Mouse (Mus musculus): ENCODE results near the gene Rnf167. TPM values are rescaled to one million over a fixed set of nuclear protein-coding genes. Genes with fewer than 3 reads are reported as not detected.

Rnf167 gene
- total and polyA plus RNA-seq, 2 experiments from 2014 or later = 76.4 to 109 TPM

DNA sequence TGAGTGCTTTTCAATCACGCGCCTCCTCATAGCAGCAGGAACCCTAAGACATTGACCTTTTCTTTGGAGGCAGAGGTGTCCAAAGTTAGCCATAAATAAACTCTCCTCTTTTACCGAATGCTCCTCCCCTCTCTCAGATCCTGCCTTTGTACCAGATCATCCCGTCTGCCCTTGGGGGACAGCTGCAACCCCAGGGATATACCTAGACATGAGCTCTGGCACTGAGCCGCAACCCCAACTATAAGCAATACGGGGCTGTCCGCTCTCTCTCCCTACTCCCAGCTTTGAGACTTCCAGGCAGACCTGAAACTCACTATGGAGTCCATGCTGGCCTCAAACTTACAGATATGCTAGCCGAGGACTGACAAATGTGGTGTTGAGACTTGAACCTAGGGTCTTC lies 19.7 kb downstream of the Rnf167 start:
- no peak for DNase-seq
- Histone ChIP-seq H3K27me3 (ENCODE audit: insufficient read depth, low read length) (no peaks in the 10 kb centered on the region), H3K9me3 (ENCODE audit: low read length) (no peaks in the 10 kb centered on the region), H3K36me3 (ENCODE audit: insufficient read depth) (peaks cover 39% of the 10 kb centered on the region), H3K9ac (no peak overlapping the region), H3K27ac (ENCODE audit: low read depth, low read length) (no peak overlapping the region), H3K4me3 (ENCODE audit: low read depth, low read length) (no peak overlapping the region), H3K4me2 (ENCODE audit: low read depth) (no peak overlapping the region), H3K4me1 (ENCODE audit: insufficient read depth) (peaks cover 9% of the 10 kb centered on the region; the same call in 1 of the 2 replicates)
- WGBS = 97% methylated on average over 8 of the region's 8 CpGs
- TF ChIP-seq CTCF (IDR thresholded peaks at IDR 0.05; ENCODE audit: low read depth) = no peak
- no peak for ATAC-seq

DNA sequence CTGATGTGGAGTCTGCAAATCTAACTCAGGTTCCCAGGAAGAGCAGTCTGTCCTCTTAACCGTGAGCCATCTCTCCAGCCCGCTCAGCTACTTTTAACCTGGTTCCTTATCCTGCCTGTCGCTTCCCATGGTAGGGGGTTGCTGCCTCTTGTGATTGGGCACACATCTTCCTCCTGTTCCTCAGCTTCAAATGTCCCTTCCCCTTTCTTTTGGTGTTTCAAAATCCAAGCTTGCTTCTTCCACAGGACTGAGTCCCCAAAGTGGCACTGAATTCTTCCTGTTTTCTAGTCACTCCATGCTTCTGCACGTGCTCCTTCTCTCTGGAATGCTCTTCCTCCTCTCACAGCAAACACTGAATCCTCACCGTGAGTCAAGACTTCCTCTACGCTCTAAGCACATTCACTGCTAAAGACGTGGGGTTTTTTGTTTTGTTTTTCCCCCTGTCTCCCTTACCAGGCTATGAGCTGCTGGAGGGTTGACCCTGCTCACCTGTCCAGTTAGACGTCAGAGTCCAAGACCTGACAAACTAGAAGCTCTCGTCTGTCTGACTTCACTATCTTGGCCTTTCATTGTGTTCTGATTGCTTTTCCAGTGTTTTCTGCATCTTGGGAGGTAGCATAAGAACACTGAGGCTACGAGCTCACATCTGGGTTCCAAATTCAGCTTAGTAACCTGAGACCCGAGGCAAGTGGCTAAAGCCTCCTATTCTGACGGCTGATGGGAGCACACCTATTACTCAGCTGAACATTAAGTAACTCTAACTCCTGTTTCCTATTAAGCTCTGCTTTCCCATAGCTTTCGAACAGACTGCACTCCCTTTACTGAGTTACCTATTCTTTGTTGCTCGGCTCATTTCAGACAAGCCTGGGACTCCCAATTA lies 20.5 kb downstream of the Rnf167 start:
- Histone ChIP-seq H3K4me1 (ENCODE audit: insufficient read depth) (peaks cover 9% of the 10 kb centered on the region; the same call in 1 of the 2 replicates), H3K36me3 (ENCODE audit: insufficient read depth) (peaks cover 36% of the 10 kb centered on the region), H3K4me2 (ENCODE audit: low read depth) (peak overlapping the region; percentile 90), H3K27ac (ENCODE audit: low read depth, low read length) (peak overlapping the region; percentile 78; the same call in 1 of the 2 replicates), H3K9me3 (ENCODE audit: low read length) (no peaks in the 10 kb centered on the region), H3K27me3 (ENCODE audit: insufficient read depth, low read length) (no peaks in the 10 kb centered on the region), H3K4me3 (ENCODE audit: low read depth, low read length) (peak overlapping the region; percentile 70), H3K9ac (peak overlapping the region; percentile 50; the same call in 1 of the 2 replicates)
- TF ChIP-seq CTCF (IDR thresholded peaks at IDR 0.05; ENCODE audit: low read depth) = no peak
- DNase-seq (no peak), ATAC-seq (no peak)
- 71% methylated on average over 14 of the region's 14 CpGs for WGBS

DNA sequence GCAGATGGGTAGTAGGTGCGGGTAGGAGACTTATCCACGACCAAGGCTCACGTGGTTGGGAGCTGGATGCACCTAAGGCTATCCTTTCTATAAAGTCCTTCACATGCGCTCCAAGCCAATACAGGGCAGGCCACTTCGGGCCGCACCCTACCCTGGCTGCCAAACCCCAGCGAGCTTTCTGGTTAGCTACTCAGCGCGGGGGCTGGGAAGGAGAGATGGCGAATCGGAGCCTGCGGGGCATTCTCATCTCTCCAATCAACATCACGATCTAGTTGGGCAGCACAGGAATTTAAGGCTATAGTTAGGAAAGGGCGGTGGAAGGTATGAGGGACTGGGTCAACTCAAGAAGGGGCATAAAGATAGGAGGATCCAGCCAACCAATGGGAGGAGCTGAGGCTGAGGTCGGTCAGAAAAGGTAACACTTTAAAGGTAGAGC lies 21.3 kb downstream of the Rnf167 start:
- Histone ChIP-seq H3K9me3 (ENCODE audit: low read length) (no peaks in the 10 kb centered on the region), H3K4me1 (ENCODE audit: insufficient read depth) (peaks cover 9% of the 10 kb centered on the region; the same call in 1 of the 2 replicates), H3K36me3 (ENCODE audit: insufficient read depth) (peaks cover 28% of the 10 kb centered on the region), H3K27me3 (ENCODE audit: insufficient read depth, low read length) (no peaks in the 10 kb centered on the region), H3K4me2 (ENCODE audit: low read depth) (peak overlapping the region; percentile 90), H3K4me3 (ENCODE audit: low read depth, low read length) (peak overlapping the region; percentile 70), H3K27ac (ENCODE audit: low read depth, low read length) (peak overlapping the region; percentile 78), H3K9ac (peak overlapping the region; percentile 50)
- no peak for ATAC-seq
- no peak for DNase-seq
- no peak for TF ChIP-seq CTCF (IDR thresholded peaks at IDR 0.05; ENCODE audit: low read depth)
- under 1% methylated on average over 15 of the region's 15 CpGs for WGBS

GRCm38 (mm10) chr11:70668771-70669505 lies 21.9 kb downstream of the Rnf167 start, which contains the start of gene Spag7:
TSS of gene Spag7 (minus strand) at chr11:70669416.
- Histone ChIP-seq H3K9ac (peak within 1 kb of the TSS; percentile 80), H3K27ac (ENCODE audit: low read depth, low read length) (peak within 1 kb of the TSS; percentile 97), H3K36me3 (ENCODE audit: insufficient read depth) (peaks cover 27% of the 10 kb centered on the region), H3K9me3 (ENCODE audit: low read length) (no peaks in the 10 kb centered on the region), H3K4me2 (ENCODE audit: low read depth) (peak within 1 kb of the TSS; percentile 90), H3K27me3 (ENCODE audit: insufficient read depth, low read length) (no peaks in the 10 kb centered on the region), H3K4me1 (ENCODE audit: insufficient read depth) (peaks cover 9% of the 10 kb centered on the region; the same call in 1 of the 2 replicates), H3K4me3 (ENCODE audit: low read depth, low read length) (peak within 1 kb of the TSS; percentile 70)
- under 1% methylated on average over 44 of the region's 44 CpGs for WGBS
- DNase-seq (peak; percentile 99), ATAC-seq (peak; percentile 96)
- no peak for TF ChIP-seq CTCF (IDR thresholded peaks at IDR 0.05; ENCODE audit: low read depth)

DNA sequence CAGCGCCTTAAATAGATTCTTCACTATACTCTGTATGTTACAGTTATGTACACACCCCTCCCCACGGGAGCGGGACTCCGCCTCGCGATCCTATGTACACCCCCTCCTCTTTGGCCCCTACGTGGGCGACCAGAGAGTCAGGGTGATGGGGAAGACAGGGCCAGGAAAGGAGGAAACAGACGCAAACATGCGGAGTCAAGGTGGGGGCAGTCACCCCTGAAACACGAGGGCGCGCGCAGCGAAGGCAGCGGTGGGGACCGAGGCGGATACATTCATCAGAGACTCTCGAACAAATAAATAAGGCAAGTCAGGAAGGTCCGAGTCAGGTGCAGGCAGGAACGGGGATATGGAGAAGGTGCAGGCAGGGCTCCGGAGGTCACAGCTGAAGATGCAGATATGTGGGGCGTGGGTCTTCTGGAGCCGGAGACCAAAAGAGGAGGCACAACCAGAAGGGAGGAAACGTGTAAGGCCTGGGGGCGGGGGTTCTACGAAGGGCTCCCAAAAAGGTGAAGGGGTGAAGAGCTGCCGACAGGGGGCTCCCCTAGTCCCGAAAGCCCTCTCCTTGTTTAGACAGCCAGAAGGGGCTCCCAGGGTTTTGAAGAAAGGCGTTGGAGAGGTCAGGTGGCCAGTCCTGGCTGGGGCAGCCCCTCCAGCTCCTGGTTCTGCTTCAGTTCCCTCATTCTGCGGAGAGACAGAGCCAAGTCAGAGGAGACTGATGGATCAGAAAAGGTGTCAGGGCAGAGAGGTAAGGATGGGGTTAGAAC lies 22.7 kb downstream of the Rnf167 start:
- Histone ChIP-seq H3K27me3 (ENCODE audit: insufficient read depth, low read length) (no peaks in the 10 kb centered on the region), H3K4me3 (ENCODE audit: low read depth, low read length) (peak overlapping the region; percentile 70), H3K9ac (peak overlapping the region; percentile 80), H3K4me1 (ENCODE audit: insufficient read depth) (peaks cover 9% of the 10 kb centered on the region; the same call in 1 of the 2 replicates), H3K36me3 (ENCODE audit: insufficient read depth) (peaks cover 26% of the 10 kb centered on the region), H3K27ac (ENCODE audit: low read depth, low read length) (peak overlapping the region; percentile 97), H3K9me3 (ENCODE audit: low read length) (no peaks in the 10 kb centered on the region), H3K4me2 (ENCODE audit: low read depth) (peak overlapping the region; percentile 87)
- TF ChIP-seq CTCF (IDR thresholded peaks at IDR 0.05; ENCODE audit: low read depth) = peak; percentile 63
- ATAC-seq (peak; percentile 12), DNase-seq (peak; percentile 79)
- WGBS = 4% methylated on average over 31 of the region's 31 CpGs

DNA sequence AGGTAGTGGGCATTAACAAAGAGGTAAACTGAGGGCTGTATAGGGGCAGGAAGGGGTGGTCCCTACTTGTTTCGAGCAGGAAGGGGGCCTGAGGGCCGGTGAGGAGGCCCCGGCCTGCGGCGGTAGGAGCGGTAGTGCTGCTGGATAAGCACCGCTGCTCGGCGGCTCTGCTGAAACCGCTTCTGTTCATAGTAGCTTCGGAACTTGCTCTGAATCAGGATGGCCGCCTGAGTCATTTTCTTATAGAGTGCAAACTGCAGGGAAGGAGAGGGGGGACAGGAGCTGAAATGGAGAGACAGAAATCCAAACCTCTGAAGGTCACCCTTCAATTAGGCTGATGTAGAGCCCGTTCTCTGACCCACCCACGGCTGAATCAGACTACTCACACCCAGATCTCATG lies 23.4 kb downstream of the Rnf167 start:
- ATAC-seq (no peak), DNase-seq (no peak)
- Histone ChIP-seq H3K9ac (peak overlapping the region; percentile 80), H3K4me1 (ENCODE audit: insufficient read depth) (peaks cover 9% of the 10 kb centered on the region; the same call in 1 of the 2 replicates), H3K27ac (ENCODE audit: low read depth, low read length) (peak overlapping the region; percentile 97), H3K9me3 (ENCODE audit: low read length) (no peaks in the 10 kb centered on the region), H3K4me3 (ENCODE audit: low read depth, low read length) (peak overlapping the region; percentile 70), H3K4me2 (ENCODE audit: low read depth) (peak overlapping the region; percentile 87), H3K27me3 (ENCODE audit: insufficient read depth, low read length) (no peaks in the 10 kb centered on the region), H3K36me3 (ENCODE audit: insufficient read depth) (peaks cover 27% of the 10 kb centered on the region)
- no peak for TF ChIP-seq CTCF (IDR thresholded peaks at IDR 0.05; ENCODE audit: low read depth)
- 35% methylated on average over 14 of the region's 14 CpGs for WGBS

Measured in forebrain, postnatal 0 days (tissue).